Comparison of ENCODE assay signal across 15 mouse cellular contexts in the genomic region with DNA sequence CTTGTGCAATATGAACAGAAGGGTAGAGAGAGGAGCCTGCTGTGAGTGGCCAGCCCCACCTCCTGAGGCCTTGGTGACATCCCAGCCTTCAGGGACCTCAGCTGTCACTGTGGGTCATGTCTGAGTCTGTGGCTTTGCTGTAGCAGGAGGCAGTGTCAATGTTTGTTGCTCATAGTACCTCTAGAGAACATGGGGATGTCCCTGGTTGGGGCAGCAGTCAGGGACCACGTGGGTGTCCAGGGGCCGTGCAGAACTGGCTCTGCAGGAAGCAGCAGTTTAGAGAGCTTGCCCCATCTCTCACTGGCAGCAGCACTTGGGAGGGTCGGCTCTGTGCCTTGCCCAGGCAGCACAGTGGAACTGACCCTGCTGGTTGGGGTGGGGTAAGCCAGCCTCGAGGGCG. TPM values are rescaled to one million over a fixed set of nuclear protein-coding genes. Genes with fewer than 3 reads are reported as not detected.
DNase-seq lines count a peak whose midpoint lies in the region; ATAC-seq lines count a peak whose summit lies in the region.
"Had no signal": no experiment of that assay in that cellular context is flagged by ENCODE, and none has a peak within 500 bp of the region (broad histone marks: within the 10 kb centered on the region; RNA-seq: fewer than 3 reads in every experiment).

No protein-coding gene starts in this region.

- no peak for DNase-seq in liver, embryonic 13.5 days
- DNase-seq in A20 (ENCODE audit: low read depth, low spot score): peak; percentile 17
- no peak for DNase-seq in layer of hippocampus, adult 9-11 months
- DNase-seq in right cerebral cortex, postnatal 36 days (ENCODE audit: low spot score in 2 of 2): no peak
- DNase-seq: adrenal gland, postnatal 36 days; cerebellum, adult 11 months; kidney, postnatal 14 days; thymus, adult 18-20 months had no signal

- ATAC-seq in liver, embryonic 13.5 days (ENCODE audit: low read depth): peak; percentile 10; the same call in 1 of the 2 replicates
- ATAC-seq in liver, embryonic 12.5 days: no peak
- peak; percentile 75 for ATAC-seq in activated CD4-positive, CD25-positive, alpha-beta regulatory T cell, adult 4 months
- peak; percentile 44; the same call in 1 of the 2 replicates for ATAC-seq in monocyte, adult 5-6 weeks (replicated peaks; ENCODE audit: insufficient number of reproducible peaks, low FRiP score, low TSS enrichment, poor library complexity, severe bottlenecking)
- ATAC-seq: intestine, embryonic 15.5 days had no signal

- H3K4me2 ChIP-seq in liver, embryonic 13.5 days: no peak overlapping the region
- no peak overlapping the region for H3K4me2 ChIP-seq in liver, embryonic 12.5 days
- H3K4me2 ChIP-seq: intestine, embryonic 15.5 days; limb, embryonic 12.5 days had no signal

- H3K27me3 ChIP-seq in liver, embryonic 13.5 days: no peaks in the 10 kb centered on the region
- H3K27me3 ChIP-seq in liver, embryonic 12.5 days (replicated peaks): no peaks in the 10 kb centered on the region
- H3K27me3 ChIP-seq: intestine, embryonic 15.5 days; limb, embryonic 12.5 days had no signal

- H3K27ac ChIP-seq in liver, embryonic 13.5 days: no peak overlapping the region
- no peak overlapping the region for H3K27ac ChIP-seq in liver, embryonic 12.5 days
- H3K27ac ChIP-seq: intestine, embryonic 15.5 days; limb, embryonic 12.5 days had no signal

- 41% methylated on average over 5 of the region's 5 CpGs for WGBS in liver, embryonic 13.5 days (ENCODE audit: insufficient replicate concordance)
- WGBS in liver, embryonic 12.5 days (ENCODE audit: insufficient replicate concordance): 37% methylated on average over 5 of the region's 5 CpGs

- no peaks in the 10 kb centered on the region for H3K9me3 ChIP-seq in liver, embryonic 13.5 days (replicated peaks)
- no peaks in the 10 kb centered on the region for H3K9me3 ChIP-seq in liver, embryonic 12.5 days (replicated peaks)
- H3K9me3 ChIP-seq: intestine, embryonic 15.5 days; limb, embryonic 12.5 days had no signal

- no peaks in the 10 kb centered on the region for H3K36me3 ChIP-seq in liver, embryonic 13.5 days
- no peaks in the 10 kb centered on the region for H3K36me3 ChIP-seq in liver, embryonic 12.5 days
- H3K36me3 ChIP-seq: intestine, embryonic 15.5 days; limb, embryonic 12.5 days had no signal

- H3K9ac ChIP-seq in liver, embryonic 13.5 days: no peak overlapping the region
- no peak overlapping the region for H3K9ac ChIP-seq in liver, embryonic 12.5 days
- H3K9ac ChIP-seq: intestine, embryonic 15.5 days; limb, embryonic 12.5 days had no signal

- peaks cover 16% of the 10 kb centered on the region for H3K4me1 ChIP-seq in liver, embryonic 13.5 days (replicated peaks)
- H3K4me1 ChIP-seq in liver, embryonic 12.5 days: peaks cover 23% of the 10 kb centered on the region; the same call in 1 of the 2 replicates
- H3K4me1 ChIP-seq: intestine, embryonic 15.5 days had no signal

- H3K4me3 ChIP-seq in liver, embryonic 13.5 days (replicated peaks): no peak overlapping the region
- no peak overlapping the region for H3K4me3 ChIP-seq in liver, embryonic 12.5 days
- H3K4me3 ChIP-seq: erythroblast, embryonic 14.5 days; intestine, embryonic 15.5 days; limb, embryonic 12.5 days; myocyte had no signal

RNA-seq across cellular contexts. Expression of gene Lbr, which starts 34.2 kb away (rescaled TPM):
- polyA plus RNA-seq in liver, embryonic 13.5 days (2015; fragmentation: Nextera tagmentation; extraction: Ambion mirVana): 247 and 315 TPM in 2 replicates
- 284 and 296 TPM in 2 replicates for polyA plus RNA-seq in liver, embryonic 12.5 days (2016; fragmentation: Nextera tagmentation; extraction: Ambion mirVana)
- polyA plus RNA-seq in activated CD4-positive, CD25-positive, alpha-beta regulatory T cell, adult 4 months (2017; shearing (Covaris generic)): 100 to 1,000 TPM; 393 to 404 TPM
- 183 to 196 TPM (median 191 TPM) in 3 replicates for total RNA-seq in monocyte, adult 5-6 weeks (2017)
